Mouse (Mus musculus) kidney, postnatal 10 days (tissue): ENCODE measurements at regions not wholly inside any gene's neighbourhood (a gene's known extent, or its start where the extent isn't known, plus 50 kb on each side); places are given as distances from the start of the nearest gene placed in this dataset.
A peak's percentile ranks its signal among the peaks of the same experiment; 100 is the strongest.

ENCODE experiments used
- DNase-seq: peaks from one replicate; pipeline ENCODE4 v3.0.0; 2021; ENCODE audit warnings: mixed read lengths

DNA sequence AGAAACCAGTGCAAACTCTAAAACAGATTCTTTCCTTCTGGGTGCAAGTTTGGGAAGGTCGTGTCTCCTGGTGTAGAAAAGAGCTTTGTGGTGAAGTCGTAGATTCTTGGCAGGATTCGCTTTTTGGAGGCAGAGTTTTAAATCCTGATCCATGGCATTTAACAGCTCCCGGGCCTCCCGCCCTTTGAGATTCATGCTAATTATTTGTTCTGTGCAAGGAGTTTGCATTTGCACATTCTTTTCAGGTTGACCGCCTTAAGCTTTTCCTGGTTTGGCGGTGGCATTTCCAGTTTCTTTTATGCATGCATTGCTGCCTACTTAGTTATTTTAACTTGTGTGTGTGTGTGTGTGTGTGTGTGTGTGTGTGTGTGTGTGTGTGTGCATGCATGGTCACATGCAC is 126.9 kb upstream of the A230072I06Rik start:
- no peak for DNase-seq

- DNase-seq: no peak
Measured at GRCm38 (mm10) chr8:12152825-12153224, 125.8 kb upstream of the A230072I06Rik start.

DNA sequence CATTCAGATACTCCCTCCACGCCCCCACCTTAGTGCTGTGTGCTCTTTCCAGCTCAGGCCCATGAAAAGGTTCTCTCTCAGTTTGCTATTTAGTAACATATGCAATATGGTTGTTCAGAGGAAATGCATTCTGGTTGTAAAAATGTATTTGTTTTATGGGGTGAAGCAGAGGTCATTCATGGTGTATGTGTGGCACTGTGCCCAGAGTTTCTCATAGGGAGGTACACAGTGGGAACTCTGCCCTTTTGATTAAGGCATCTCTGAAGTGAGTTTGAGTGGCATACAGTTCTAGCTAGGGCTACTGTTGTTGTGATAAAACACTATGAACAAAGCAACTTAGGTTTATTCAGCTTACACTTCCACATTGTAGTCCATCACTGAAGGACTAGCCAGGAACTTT is 121.7 kb upstream of the A230072I06Rik start:
- no peak for DNase-seq

DNA sequence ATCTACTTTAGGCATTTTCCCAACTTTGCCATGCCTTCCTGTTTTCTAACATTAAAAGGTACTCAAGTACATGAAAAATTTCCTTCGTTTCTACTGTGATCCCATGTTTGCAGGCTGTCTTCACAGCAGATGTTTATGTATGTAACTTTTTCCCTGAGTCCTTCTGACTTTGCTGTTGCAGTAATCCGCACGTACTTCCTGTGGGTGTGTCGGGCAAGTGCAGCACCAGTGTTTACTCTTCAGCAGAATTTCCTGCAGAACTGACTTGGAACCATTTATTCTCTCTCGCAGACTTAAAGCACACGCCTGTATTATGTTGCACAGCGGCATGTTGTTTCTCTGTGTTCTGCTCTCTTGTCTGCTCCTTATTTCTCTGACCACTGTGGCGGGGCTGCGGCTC is 120.4 kb upstream of the A230072I06Rik start:
- DNase-seq: no peak

DNA sequence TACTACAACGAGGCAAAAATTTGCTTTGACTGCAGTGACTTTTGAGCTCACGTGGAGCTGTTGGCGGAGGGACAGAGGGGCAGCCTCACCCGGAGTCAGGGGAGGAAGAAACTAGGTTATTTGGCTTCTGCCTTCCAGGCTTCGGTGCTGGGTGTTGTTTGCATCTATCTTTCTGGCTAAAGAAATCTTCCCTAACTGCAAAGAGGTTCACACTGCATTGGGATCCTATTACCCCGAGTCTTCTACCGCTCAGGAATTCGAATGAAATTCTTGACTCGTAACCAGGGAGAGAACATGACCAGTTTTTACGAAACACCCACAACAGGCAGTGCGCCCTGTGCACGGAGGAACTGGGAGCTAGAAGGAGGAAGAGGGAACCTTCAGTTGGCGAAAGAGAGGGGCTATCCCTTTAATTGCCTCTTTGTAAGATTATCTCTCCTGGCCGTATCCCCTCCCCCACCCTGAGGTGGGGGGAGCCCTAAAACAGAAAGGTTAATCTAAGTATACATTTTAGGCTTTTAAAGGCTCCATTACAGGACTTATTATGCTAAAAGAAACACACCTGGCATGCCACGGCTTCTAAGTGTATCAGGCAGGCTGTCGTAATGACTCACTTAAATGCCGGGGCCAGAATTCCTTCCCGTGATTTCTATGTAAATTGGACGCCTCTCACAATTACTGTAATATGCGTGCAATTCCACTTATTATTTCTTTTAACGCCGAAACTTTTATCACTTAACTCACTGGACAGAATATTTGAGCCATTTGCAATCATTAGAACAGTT is 115.5 kb upstream of the A230072I06Rik start:
- peak; percentile 29 for DNase-seq

DNA sequence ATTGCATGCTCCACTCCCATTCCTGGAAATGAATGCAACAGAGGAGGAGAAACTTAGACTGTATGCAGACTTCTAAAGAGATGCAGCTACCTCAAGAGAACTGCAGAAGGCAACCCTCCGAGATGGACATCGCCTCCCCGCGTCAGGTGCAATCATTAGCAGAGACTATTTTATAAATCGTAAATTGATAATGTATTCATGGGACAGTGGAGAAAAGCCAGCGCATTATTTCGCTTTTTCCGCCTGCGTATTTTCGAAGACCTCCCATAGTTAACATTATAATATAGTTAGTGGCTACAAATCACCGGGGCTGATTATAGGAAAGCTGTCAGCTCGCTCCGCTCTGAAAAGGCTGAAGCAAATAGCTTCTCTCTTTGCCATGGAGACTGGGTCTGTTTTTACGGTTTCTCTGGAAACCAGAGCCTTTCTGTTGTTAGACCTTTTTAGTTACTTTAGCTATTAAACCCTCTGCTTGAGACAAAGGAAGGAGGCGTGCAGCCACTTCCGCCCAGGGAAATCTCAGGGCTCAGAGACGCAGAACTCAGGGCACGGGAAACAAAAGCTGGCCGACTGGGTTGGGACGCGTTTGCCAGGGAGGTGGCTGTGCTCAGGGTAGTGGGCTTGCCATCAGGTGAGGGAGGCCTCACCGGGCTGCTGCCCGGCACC is 113.0 kb upstream of the A230072I06Rik start:
- DNase-seq: no peak

DNA sequence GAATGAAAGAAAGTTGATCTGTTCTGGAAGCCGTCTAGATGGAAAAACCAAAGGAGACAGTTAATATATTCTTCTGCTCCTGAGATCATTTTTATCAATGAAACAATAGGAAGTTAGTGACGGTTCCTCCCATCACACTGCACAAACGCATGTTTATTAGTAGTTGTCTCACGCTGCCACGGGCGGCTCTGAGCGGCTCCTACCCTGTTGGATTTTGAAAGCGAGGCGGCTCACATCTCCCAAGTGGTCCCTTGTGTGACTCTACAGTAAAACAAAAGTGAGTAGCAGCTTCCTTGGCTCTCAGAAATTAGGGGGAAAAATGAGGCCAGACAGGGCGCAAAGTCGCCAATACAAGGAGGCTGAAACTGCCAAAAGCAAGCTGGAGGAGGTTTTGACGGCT is 106.8 kb upstream of the A230072I06Rik start:
- DNase-seq: no peak

GRCm38 (mm10) chr8:12175496-12175895 is 103.1 kb upstream of the A230072I06Rik start:
- no peak for DNase-seq

GRCm38 (mm10) chr8:12184666-12185065 is 94.0 kb upstream of the A230072I06Rik start:
- no peak for DNase-seq

DNA sequence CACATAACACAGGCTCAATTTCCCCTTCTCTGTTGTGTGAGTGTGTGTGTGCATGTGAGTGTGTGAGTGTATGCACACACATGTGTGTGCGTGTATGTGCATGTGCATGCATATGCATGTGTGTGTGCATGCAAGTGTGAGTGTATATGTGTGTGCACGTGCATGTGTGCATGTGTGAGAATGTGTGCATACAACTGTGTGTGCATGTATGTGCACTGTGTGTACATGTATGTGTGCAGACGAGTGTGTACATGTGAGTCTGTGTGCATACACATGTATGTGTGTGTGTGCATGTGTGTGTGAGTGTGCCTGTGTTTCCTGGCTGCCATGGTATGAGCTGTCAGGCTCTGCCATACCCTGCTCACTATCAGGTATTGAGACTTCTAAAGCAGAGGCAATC is 91.3 kb upstream of the A230072I06Rik start:
- no peak for DNase-seq

DNA sequence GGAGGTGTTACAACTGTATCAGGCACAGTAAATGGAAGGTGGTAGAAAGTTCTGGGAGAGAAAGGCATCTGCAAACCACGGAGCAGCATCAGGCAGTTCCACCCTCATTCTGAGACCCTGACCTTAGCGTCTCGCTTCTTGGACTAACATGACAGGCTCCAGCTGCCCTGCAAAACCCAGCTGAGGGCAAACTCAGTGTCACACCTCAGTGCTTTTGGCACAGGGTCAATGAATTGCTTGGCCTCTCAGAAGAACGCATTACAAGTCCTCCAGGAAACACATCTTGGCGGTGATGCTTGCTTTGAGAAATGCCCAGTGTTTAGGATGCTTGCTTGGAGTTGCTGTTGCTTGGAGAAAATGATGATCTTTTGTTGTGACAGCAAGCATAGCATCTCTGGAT is 90.2 kb upstream of the A230072I06Rik start:
- DNase-seq: peak; percentile 24

- DNase-seq: no peak
Measured at GRCm38 (mm10) chr8:12188960-12189359, 89.7 kb upstream of the A230072I06Rik start.

DNA sequence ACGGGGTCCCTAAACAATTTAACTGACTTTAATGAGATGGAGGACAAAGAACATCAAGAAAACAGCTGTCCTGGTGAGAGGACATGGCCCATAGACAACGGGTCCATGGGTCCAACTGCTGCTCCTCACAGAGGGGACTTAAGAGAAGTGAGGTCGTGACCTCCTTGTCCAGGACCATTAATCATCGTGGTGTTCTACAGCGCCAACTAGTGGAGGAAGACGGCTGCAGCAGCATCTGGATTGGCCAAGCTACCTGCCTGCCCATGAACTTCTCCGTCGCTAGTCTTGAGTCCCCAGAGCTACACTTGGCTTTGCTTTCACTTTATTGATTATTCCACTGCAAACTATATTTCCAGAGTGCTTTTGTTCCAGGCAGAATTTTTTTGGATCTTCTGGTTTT is 86.6 kb upstream of the A230072I06Rik start:
- DNase-seq: no peak

DNA sequence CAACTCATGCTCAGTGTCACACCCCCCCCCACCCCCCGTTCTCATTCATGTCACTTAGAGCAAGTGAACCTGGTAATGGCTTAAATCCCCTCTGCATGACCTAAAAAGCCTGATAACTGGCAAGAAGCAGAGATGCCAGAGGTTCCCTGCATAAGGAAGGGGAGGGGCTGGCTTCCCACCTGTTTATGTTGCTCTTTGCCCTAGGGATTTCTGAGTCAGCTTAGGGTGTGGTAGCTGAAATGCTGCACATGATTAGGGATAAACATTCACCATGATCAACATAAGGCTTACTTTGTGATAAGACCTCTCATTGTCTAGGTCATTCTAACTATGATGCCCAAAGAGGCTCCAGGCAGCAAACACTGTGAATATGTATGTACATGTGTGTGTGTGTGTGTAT is 72.7 kb upstream of the A230072I06Rik start:
- no peak for DNase-seq

GRCm38 (mm10) chr8:12207412-12207811 is 71.2 kb upstream of the A230072I06Rik start:
- no peak for DNase-seq

GRCm38 (mm10) chr8:12213774-12214173 is 64.8 kb upstream of the A230072I06Rik start:
- no peak for DNase-seq

DNA sequence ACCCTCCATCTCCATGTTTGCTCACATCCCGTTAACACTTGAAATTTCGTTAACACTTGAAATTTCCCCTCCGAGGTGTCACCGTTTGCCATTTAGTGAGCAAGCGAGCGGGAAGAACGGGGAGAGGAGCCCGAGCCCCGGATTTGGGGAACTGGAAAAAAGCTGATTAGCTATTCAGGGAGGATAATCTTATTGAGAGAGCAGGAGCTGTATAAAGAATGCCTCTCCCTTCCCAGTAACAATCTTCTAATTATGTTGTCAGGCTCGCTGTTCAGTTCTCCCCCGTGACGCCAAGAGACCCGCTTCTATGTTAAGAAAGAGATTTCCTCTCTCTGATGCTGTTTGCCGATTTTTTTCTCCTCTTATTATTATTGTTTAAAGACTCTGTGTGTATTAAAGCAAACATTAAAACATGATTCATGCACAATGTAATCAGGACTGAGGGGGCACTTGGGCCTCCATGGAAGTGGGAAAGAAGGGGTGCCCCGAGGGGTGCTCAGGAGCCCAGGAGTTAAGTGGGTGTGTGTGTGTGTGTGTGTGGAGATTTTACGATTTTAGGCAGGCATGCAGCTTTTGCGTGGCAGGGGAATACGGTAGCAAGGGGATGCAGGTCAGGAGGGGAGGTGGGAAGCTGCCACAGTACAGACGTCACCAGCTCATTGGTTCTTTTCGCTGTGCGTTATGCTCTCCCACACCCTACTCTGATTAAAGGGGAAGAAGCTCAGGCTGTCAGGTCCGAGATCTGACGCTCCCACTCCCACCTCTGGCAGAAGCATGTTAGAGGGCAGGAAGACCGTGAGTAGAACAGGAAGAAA is 64.2 kb upstream of the A230072I06Rik start:
- no peak for DNase-seq

- DNase-seq: peak; percentile 77
Measured at GRCm38 (mm10) chr8:12221506-12221905, 57.1 kb upstream of the A230072I06Rik start.

GRCm38 (mm10) chr8:12223376-12223775 is 55.2 kb upstream of the A230072I06Rik start:
- DNase-seq: no peak
